Mouse (Mus musculus) embryonic facial prominence, embryonic 12.5 days (tissue): Measurements from ENCODE around the gene Ctxn1. TPM values are rescaled to one million over a fixed set of nuclear protein-coding genes. Genes with fewer than 3 reads are reported as not detected.

ENCODE experiments used
- ATAC-seq: fragments of 200-750 bp; cut with Nextera tagmentation; 2 replicates; pipeline ENCODE4 v1.8.0; 2017; ENCODE audit not compliant: insufficient number of reproducible peaks, insufficient read depth, low FRiP score, low TSS enrichment
- H3K27ac ChIP-seq: fragments of 300-500 bp; sonication (generic); 2 replicates; pipeline ENCODE4 v1.5.1; 2016; ENCODE audit warnings: mild to moderate bottlenecking
- H3K27me3 ChIP-seq: fragments of 300-500 bp; sonication (generic); 2 replicates; pipeline ENCODE4 v1.6.1; 2016; ENCODE audit warnings: mild to moderate bottlenecking, moderate library complexity
- H3K36me3 ChIP-seq: fragments of 300-500 bp; sonication (generic); 2 replicates; pipeline ENCODE4 v1.6.1; 2016; ENCODE audit warnings: mild to moderate bottlenecking
- H3K4me1 ChIP-seq: fragments of 300-500 bp; sonication (generic); 2 replicates; pipeline ENCODE4 v1.6.1; 2016
- H3K4me2 ChIP-seq: fragments of 300-500 bp; sonication (generic); replicated peaks from 2 replicates; pipeline ENCODE4 v1.6.1; 2016; ENCODE audit warnings: mild to moderate bottlenecking, moderate library complexity
- H3K4me3 ChIP-seq: fragments of 300-500 bp; sonication (generic); 2 replicates; pipeline ENCODE4 v1.5.1; 2016; ENCODE audit warnings: mild to moderate bottlenecking
- H3K9ac ChIP-seq: fragments of 300-500 bp; sonication (generic); 2 replicates; pipeline ENCODE4 v1.6.1; 2016; ENCODE audit warnings: mild to moderate bottlenecking, moderate library complexity
- H3K9me3 ChIP-seq: fragments of 300-500 bp; sonication (generic); 2 replicates; pipeline ENCODE4 v1.6.1; 2016; ENCODE audit warnings: mild to moderate bottlenecking, moderate library complexity
- WGBS: fragments of 180-500 bp; shearing (Covaris S2); methylation state at CpG from one replicate; pipeline ENCODE4 v1.1.7; 2016; 5-methylcytosine and 5-hydroxymethylcytosine counted together
- polyA plus RNA-seq: library from polyadenylated mRNA; unstranded; fragments of >200 nt; fragmentation: Nextera tagmentation; extraction: Ambion mirVana; gene quantifications from 2 replicates; pipeline ENCODE4 v1.2.1, GENCODE M21; 2016

Ctxn1 gene
- polyA plus RNA-seq, 1 experiment from 2014 or later: 120 TPM

GRCm38 (mm10) chr8:4247951-4248540 is 11.0 kb downstream of the Ctxn1 start, which contains the start of gene Tgfbr3l:
TSS of gene Tgfbr3l (plus strand) at chr8:4248214.
- Histone ChIP-seq H3K27ac (no peak within 1 kb of the TSS), H3K4me3 (no peak within 1 kb of the TSS), H3K27me3 (no peaks in the 10 kb centered on the region), H3K36me3 (peaks cover 66% of the 10 kb centered on the region), H3K9me3 (no peaks in the 10 kb centered on the region), H3K4me1 (peaks cover 22% of the 10 kb centered on the region), H3K9ac (peak within 1 kb of the TSS; percentile 24), H3K4me2 (peak within 1 kb of the TSS; percentile 11; the same call in 1 of the 2 replicates)
- 81% methylated on average over 15 of the region's 15 CpGs for WGBS
- ATAC-seq: no peak

GRCm38 (mm10) chr8:4247241-4247640 is 11.8 kb downstream of the Ctxn1 start:
- Histone ChIP-seq H3K27ac (no peak overlapping the region), H3K9me3 (no peaks in the 10 kb centered on the region), H3K9ac (no peak overlapping the region), H3K36me3 (peaks cover 74% of the 10 kb centered on the region), H3K4me1 (peaks cover 22% of the 10 kb centered on the region), H3K4me3 (no peak overlapping the region), H3K27me3 (no peaks in the 10 kb centered on the region), H3K4me2 (no peak overlapping the region)
- no peak for ATAC-seq
- 89% methylated on average over 8 of the region's 8 CpGs for WGBS

GRCm38 (mm10) chr8:4245737-4246136 is 13.3 kb downstream of the Ctxn1 start:
- Histone ChIP-seq H3K4me2 (no peak overlapping the region), H3K9me3 (no peaks in the 10 kb centered on the region), H3K36me3 (peaks cover 86% of the 10 kb centered on the region), H3K27ac (no peak overlapping the region), H3K4me3 (no peak overlapping the region), H3K9ac (no peak overlapping the region), H3K4me1 (peaks cover 24% of the 10 kb centered on the region), H3K27me3 (no peaks in the 10 kb centered on the region)
- ATAC-seq: no peak
- WGBS: 82% methylated on average over 13 of the region's 13 CpGs

- Histone ChIP-seq H3K4me3 (no peak overlapping the region), H3K4me1 (peaks cover 22% of the 10 kb centered on the region), H3K9ac (no peak overlapping the region), H3K9me3 (no peaks in the 10 kb centered on the region), H3K4me2 (no peak overlapping the region), H3K27ac (no peak overlapping the region), H3K36me3 (peaks cover 86% of the 10 kb centered on the region), H3K27me3 (no peaks in the 10 kb centered on the region)
- ATAC-seq: no peak
- 95% methylated on average over 5 of the region's 5 CpGs for WGBS
Measured at GRCm38 (mm10) chr8:4245061-4245460, 14.0 kb downstream of the Ctxn1 start.

GRCm38 (mm10) chr8:4239193-4239890 is 19.7 kb downstream of the Ctxn1 start:
- Histone ChIP-seq H3K27ac (peak overlapping the region; percentile 96), H3K4me3 (peak overlapping the region; percentile 86), H3K4me2 (peak overlapping the region; percentile 83), H3K4me1 (peaks cover 20% of the 10 kb centered on the region), H3K27me3 (no peaks in the 10 kb centered on the region), H3K9ac (peak overlapping the region; percentile 88), H3K36me3 (peaks cover 33% of the 10 kb centered on the region), H3K9me3 (no peaks in the 10 kb centered on the region)
- peak; percentile 1; the same call in 1 of the 2 replicates for ATAC-seq
- WGBS: 16% methylated on average over 19 of the region's 19 CpGs

- Histone ChIP-seq H3K27ac (peak within 1 kb of the TSS; percentile 96), H3K4me3 (peak within 1 kb of the TSS; percentile 86), H3K36me3 (peaks cover 26% of the 10 kb centered on the region), H3K9ac (peak within 1 kb of the TSS; percentile 88), H3K4me1 (peaks cover 20% of the 10 kb centered on the region), H3K4me2 (peak within 1 kb of the TSS; percentile 83), H3K9me3 (no peaks in the 10 kb centered on the region), H3K27me3 (no peaks in the 10 kb centered on the region)
- peak; percentile 92 for ATAC-seq
- WGBS: under 1% methylated on average over 64 of the region's 71 CpGs
Measured at GRCm38 (mm10) chr8:4238434-4239192, 20.5 kb downstream of the Ctxn1 start, which contains the start of the genes Map2k7 and Gm49320. TSS of gene Map2k7 (plus strand) at chr8:4238740. TSS of gene Gm49320 (plus strand) at chr8:4238865.

- peak overlapping the region; percentile 69 for H3K9ac ChIP-seq
- H3K4me2 ChIP-seq: peak overlapping the region; percentile 83
- peaks cover 19% of the 10 kb centered on the region for H3K36me3 ChIP-seq
- peak overlapping the region; percentile 86 for H3K4me3 ChIP-seq
- H3K27me3 ChIP-seq: no peaks in the 10 kb centered on the region
- H3K27ac ChIP-seq: peak overlapping the region; percentile 96
- peaks cover 20% of the 10 kb centered on the region for H3K4me1 ChIP-seq
- no peaks in the 10 kb centered on the region for H3K9me3 ChIP-seq
- WGBS: 20% methylated on average over 15 of the region's 15 CpGs
- ATAC-seq: no peak; the same call in 1 of the 2 replicates
Measured at GRCm38 (mm10) chr8:4237814-4238433, 21.1 kb downstream of the Ctxn1 start.

- Histone ChIP-seq H3K4me1 (no peaks in the 10 kb centered on the region), H3K9ac (no peak overlapping the region), H3K36me3 (no peaks in the 10 kb centered on the region), H3K27ac (no peak overlapping the region), H3K4me2 (no peak overlapping the region), H3K9me3 (no peaks in the 10 kb centered on the region), H3K4me3 (no peak overlapping the region), H3K27me3 (peaks cover 27% of the 10 kb centered on the region)
- 58% methylated on average over 10 of the region's 10 CpGs for WGBS
- ATAC-seq: no peak
Measured at GRCm38 (mm10) chr8:4230612-4231351, 28.3 kb downstream of the Ctxn1 start.

- no peak for ATAC-seq
Measured at GRCm38 (mm10) chr8:4229784-4230183, 29.3 kb downstream of the Ctxn1 start.

GRCm38 (mm10) chr8:4227919-4228318 is 31.2 kb downstream of the Ctxn1 start:
- Histone ChIP-seq H3K36me3 (no peaks in the 10 kb centered on the region), H3K4me1 (no peaks in the 10 kb centered on the region), H3K27me3 (peaks cover 27% of the 10 kb centered on the region), H3K4me2 (no peak overlapping the region), H3K27ac (no peak overlapping the region), H3K4me3 (no peak overlapping the region), H3K9me3 (no peaks in the 10 kb centered on the region), H3K9ac (no peak overlapping the region)
- ATAC-seq: no peak
- WGBS: 88% methylated on average over 4 of the region's 4 CpGs

More at GRCm38 (mm10) chr8:4229784-4230183, 29.3 kb downstream of the Ctxn1 start:
- Histone ChIP-seq H3K4me1 (no peaks in the 10 kb centered on the region), H3K36me3 (no peaks in the 10 kb centered on the region), H3K27me3 (peaks cover 27% of the 10 kb centered on the region), H3K9me3 (no peaks in the 10 kb centered on the region), H3K4me2 (no peak overlapping the region), H3K27ac (no peak overlapping the region), H3K9ac (no peak overlapping the region), H3K4me3 (no peak overlapping the region)
- 75% methylated on average over 5 of the region's 5 CpGs for WGBS
